Mouse (Mus musculus) liver, embryonic 14.5 days (tissue): Measurements from ENCODE around the gene Olfr148. TPM values are rescaled to one million over a fixed set of nuclear protein-coding genes. Genes with fewer than 3 reads are reported as not detected.

Source experiments
- ATAC-seq: fragments of 200-750 bp; cut with Nextera tagmentation; 2 replicates; pipeline ENCODE4 v1.8.0; 2017; ENCODE audit warnings: moderate number of reproducible peaks, mild to moderate bottlenecking, moderate library complexity; ENCODE audit not compliant: insufficient read depth
- DNase-seq, 3 experiments: peaks; one replicate each; pipeline ENCODE4 v3.0.0-alpha.2; 2012 to 2013; ENCODE audit warnings: low read depth in 3 of 3, low spot score in 3 of 3
- H3K27ac ChIP-seq: fragments of 300-500 bp; sonication (generic); 2 replicates; pipeline ENCODE4 v1.5.1; 2014; ENCODE audit warnings: moderate library complexity, mild to moderate bottlenecking, control low read depth, inconsistent platforms
- H3K27me3 ChIP-seq: fragments of 300-500 bp; sonication (generic); 2 replicates; pipeline ENCODE4 v1.6.1; 2014; ENCODE audit warnings: mild to moderate bottlenecking, low read length, moderate library complexity; ENCODE audit not compliant: control insufficient read depth, insufficient read depth
- H3K36me3 ChIP-seq: fragments of 300-500 bp; sonication (generic); replicated peaks from 2 replicates; pipeline ENCODE4 v1.6.1; 2014; ENCODE audit warnings: low read depth; ENCODE audit not compliant: control insufficient read depth, insufficient read depth
- H3K4me1 ChIP-seq, 2 experiments: fragments of 200-500 bp in 1 of 2; fragments of 300-500 bp in 1 of 2; sonication (generic) in 1 of 2; replicated peaks; 2 replicates each; pipeline ENCODE4 v1.6.1; 2012 to 2014; ENCODE audit warnings: antibody characterized with exemption in 1 of 2, inconsistent platforms in 1 of 2, low read length in 1 of 2; ENCODE audit not compliant: control insufficient read depth in 2 of 2, insufficient read depth in 2 of 2
- H3K4me2 ChIP-seq: fragments of 300-500 bp; sonication (generic); 2 replicates; pipeline ENCODE4 v1.6.1; 2014; ENCODE audit warnings: low read depth, mild to moderate bottlenecking, control low read depth, moderate library complexity
- H3K4me3 ChIP-seq, 2 experiments: fragments of 200-500 bp in 1 of 2; fragments of 300-500 bp in 1 of 2; sonication (generic) in 1 of 2; 2 replicates each; pipeline ENCODE4 v1.5.1; 2012 to 2014; ENCODE audit warnings: low read depth in 2 of 2, low read length in 2 of 2, mild to moderate bottlenecking in 2 of 2, control low read depth in 1 of 2, inconsistent platforms in 1 of 2, moderate library complexity in 1 of 2; ENCODE audit not compliant: insufficient read depth in 1 of 2
- H3K9ac ChIP-seq: fragments of 300-500 bp; sonication (generic); replicated peaks from 2 replicates; pipeline ENCODE4 v1.6.1; 2014; ENCODE audit warnings: mild to moderate bottlenecking, control low read depth, moderate library complexity
- H3K9me3 ChIP-seq: fragments of 300-500 bp; sonication (generic); 2 replicates; pipeline ENCODE4 v1.6.1; 2016; ENCODE audit warnings: low read length, mixed read lengths; ENCODE audit not compliant: control insufficient read depth
- CTCF ChIP-seq: IDR thresholded peaks from 2 replicates; pipeline ENCODE4 v1.5.1; 2016; ENCODE audit warnings: antibody characterized with exemption, low read depth, control low read depth
- EP300 ChIP-seq: IDR thresholded peaks from 2 replicates; pipeline ENCODE4 v1.6.1; 2016; ENCODE audit warnings: antibody characterized with exemption, low read depth
- WGBS: fragments of 180-500 bp; shearing (Covaris S2); extraction: QIAGEN DNeasy Blood & Tissue Kit; methylation state at CpG from one replicate; pipeline ENCODE4 v1.1.7; 2014; ENCODE audit not compliant: insufficient replicate concordance; 5-methylcytosine and 5-hydroxymethylcytosine counted together
- polyA plus RNA-seq, 2 experiments: library from polyadenylated mRNA; depleted of rRNA in 1 of 2; stranded (reverse) in 1 of 2; unstranded in 1 of 2; fragments of >200 nt; fragmentation: Nextera tagmentation in 1 of 2; extraction: Ambion mirVana in 1 of 2; gene quantifications; 2 replicates each; pipeline versions ENCODE4 v1.2.1 to v1.2.3; 2012 to 2014

Olfr148 gene
- polyA plus RNA-seq, 2 experiments = not detected

GRCm38 (mm10) chr9:39624711-39625110 lies 14.3 kb downstream of the Olfr148 start:
- H3K9ac ChIP-seq = no peak overlapping the region
- H3K27me3 ChIP-seq = no peaks in the 10 kb centered on the region
- no peaks in the 10 kb centered on the region for H3K9me3 ChIP-seq
- DNase-seq (no peak), ATAC-seq (no peak)
- H3K4me2 ChIP-seq = no peak overlapping the region
- H3K27ac ChIP-seq = no peak overlapping the region
- H3K4me1 ChIP-seq = no peaks in the 10 kb centered on the region
- TF ChIP-seq CTCF = no peak
- TF ChIP-seq EP300 = no peak
- 25% methylated on average over 2 of the region's 2 CpGs for whole genome bisulfite sequencing
- no peaks in the 10 kb centered on the region for H3K36me3 ChIP-seq
- no peak overlapping the region for H3K4me3 ChIP-seq

GRCm38 (mm10) chr9:39629069-39629468 lies 18.6 kb downstream of the Olfr148 start:
- ATAC-seq = no peak
- no peak overlapping the region for H3K4me3 ChIP-seq
- DNase-seq = no peak
- no peaks in the 10 kb centered on the region for H3K36me3 ChIP-seq
- no peaks in the 10 kb centered on the region for H3K4me1 ChIP-seq
- no peak overlapping the region for H3K27ac ChIP-seq
- no peaks in the 10 kb centered on the region for H3K27me3 ChIP-seq
- no peak for TF ChIP-seq CTCF
- no peak for TF ChIP-seq EP300
- 58% methylated on average over 2 of the region's 2 CpGs for WGBS
- H3K9ac ChIP-seq = no peak overlapping the region
- H3K9me3 ChIP-seq = no peaks in the 10 kb centered on the region
- no peak overlapping the region for H3K4me2 ChIP-seq

- Histone ChIP-seq H3K4me1 (no peaks in the 10 kb centered on the region), H3K9ac (no peak overlapping the region), H3K9me3 (no peaks in the 10 kb centered on the region), H3K27me3 (no peaks in the 10 kb centered on the region), H3K27ac (no peak overlapping the region), H3K36me3 (no peaks in the 10 kb centered on the region), H3K4me2 (no peak overlapping the region), H3K4me3 (no peak overlapping the region)
- no peak for ATAC-seq
- WGBS = 8% methylated on average over 4 of the region's 4 CpGs
- no peak for DNase-seq
- no peak for TF ChIP-seq EP300
- no peak for TF ChIP-seq CTCF
Measured at GRCm38 (mm10) chr9:39633913-39634594, 23.6 kb downstream of the Olfr148 start.

- Histone ChIP-seq H3K27me3 (no peaks in the 10 kb centered on the region), H3K9me3 (no peaks in the 10 kb centered on the region), H3K9ac (no peak within 1 kb of the TSS), H3K27ac (no peak within 1 kb of the TSS), H3K36me3 (no peaks in the 10 kb centered on the region), H3K4me1 (no peaks in the 10 kb centered on the region), H3K4me3 (no peak within 1 kb of the TSS), H3K4me2 (no peak within 1 kb of the TSS)
- ATAC-seq = no peak
- TF ChIP-seq EP300 = no peak
- no peak for TF ChIP-seq CTCF
- DNase-seq = no peak
Measured at GRCm38 (mm10) chr9:39644785-39645184, 34.3 kb downstream of the Olfr148 start, which contains the start of gene Olfr961. Gene Olfr961, plus strand, starts transcription at chr9:39645085.

GRCm38 (mm10) chr9:39647382-39647781 lies 36.9 kb downstream of the Olfr148 start:
- ATAC-seq (no peak), DNase-seq (no peak)
- Histone ChIP-seq H3K9ac (no peak overlapping the region), H3K27me3 (no peaks in the 10 kb centered on the region), H3K27ac (no peak overlapping the region), H3K4me2 (no peak overlapping the region), H3K4me1 (no peaks in the 10 kb centered on the region), H3K4me3 (no peak overlapping the region), H3K9me3 (no peaks in the 10 kb centered on the region), H3K36me3 (no peaks in the 10 kb centered on the region)
- TF ChIP-seq EP300 (no peak), CTCF (no peak)
- 59% methylated on average over 4 of the region's 4 CpGs for WGBS
